Mouse (Mus musculus): ENCODE measurements around the gene Defb20.

GRCm38 (mm10) chr2:152476763-152477162, at the start of gene Defb20:
- TF ChIP-seq CTCF (IDR thresholded peaks at IDR 0.05; ENCODE audit: borderline replicate concordance, insufficient read depth, low read depth, low read length): no peak
- TF ChIP-seq POLR2A (IDR thresholded peaks at IDR 0.05; ENCODE audit: borderline replicate concordance, insufficient read depth, low read length): no peak

All from cerebellum, adult 2 months (tissue).